Mouse (Mus musculus): Measurements from ENCODE around the gene Tspan11. TPM values are rescaled to one million over a fixed set of nuclear protein-coding genes. Genes with fewer than 3 reads are reported as not detected.

Tspan11 gene
- polyA plus RNA-seq, 1 experiment from 2014 or later = 0.41 TPM

DNA sequence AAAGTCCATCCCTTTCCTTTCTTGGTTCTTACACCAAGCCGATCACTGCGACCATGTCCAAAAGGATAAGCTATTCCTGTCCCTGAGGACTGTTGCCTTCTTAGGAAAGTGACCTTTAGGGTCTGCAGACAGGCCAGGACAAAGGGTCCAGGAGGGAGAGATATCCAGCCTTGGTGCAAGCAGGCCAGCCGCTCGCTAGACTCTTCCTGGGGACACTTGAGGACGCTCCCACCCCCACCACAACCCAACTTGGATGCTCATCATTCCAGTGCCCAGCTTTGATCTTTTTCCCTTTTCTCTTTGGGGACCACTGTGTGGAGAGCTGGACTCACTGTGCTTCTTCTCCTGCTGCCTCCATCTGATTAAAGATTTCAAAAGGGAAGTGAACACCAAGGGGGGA lies 41.3 kb downstream of the Tspan11 start:
- 76% methylated on average over 5 of the region's 5 CpGs for WGBS (ENCODE audit: insufficient replicate concordance)
- H3K9ac ChIP-seq (ENCODE audit: low read depth, low read length) = no peak overlapping the region
- no peaks in the 10 kb centered on the region for H3K36me3 ChIP-seq (ENCODE audit: control insufficient read depth, insufficient read depth)
- no peaks in the 10 kb centered on the region for H3K4me1 ChIP-seq (ENCODE audit: control insufficient read depth, low read depth, low read length)
- no peak overlapping the region for H3K4me2 ChIP-seq (ENCODE audit: low read depth, low read length)
- no peak for ATAC-seq (ENCODE audit: low read depth)
- no peak overlapping the region for H3K27ac ChIP-seq (ENCODE audit: low read length)
- no peaks in the 10 kb centered on the region for H3K27me3 ChIP-seq (ENCODE audit: control insufficient read depth, insufficient read depth, low read depth, low read length)
- 0 out of 2 replicates have a peak, but pooled peaks cover under 1% of the 10 kb centered on the region for H3K9me3 ChIP-seq (replicated peaks; ENCODE audit: control insufficient read depth, low read length)
- no peak overlapping the region for H3K4me3 ChIP-seq (ENCODE audit: low read depth, low read length)

DNA sequence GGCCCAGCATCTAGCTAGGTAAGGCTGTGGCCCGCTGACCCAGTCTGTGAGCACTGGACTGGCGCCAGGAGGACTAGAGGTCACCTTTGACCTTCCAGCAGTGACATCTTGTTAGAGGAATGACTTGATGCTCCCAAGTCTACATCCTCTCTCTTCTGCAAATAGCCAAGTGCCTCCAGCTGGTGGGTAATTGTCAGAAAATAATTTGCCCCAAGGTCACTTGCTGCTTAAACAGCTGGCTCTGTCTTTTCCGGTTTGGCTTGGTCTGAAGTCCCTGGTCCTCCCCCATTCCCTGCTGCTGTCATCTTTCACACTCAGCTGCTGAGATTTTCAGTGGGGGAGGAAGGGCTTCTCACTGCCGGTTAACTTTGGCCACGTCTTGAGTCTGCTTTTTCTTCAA lies 45.3 kb downstream of the Tspan11 start:
- Histone ChIP-seq H3K36me3 (ENCODE audit: control insufficient read depth, insufficient read depth) (no peaks in the 10 kb centered on the region), H3K9me3 (replicated peaks; ENCODE audit: control insufficient read depth, low read length) (0 out of 2 replicates have a peak, but pooled peaks cover 2% of the 10 kb centered on the region)
- WGBS (ENCODE audit: insufficient replicate concordance) = 43% methylated on average over 5 of the region's 5 CpGs

DNA sequence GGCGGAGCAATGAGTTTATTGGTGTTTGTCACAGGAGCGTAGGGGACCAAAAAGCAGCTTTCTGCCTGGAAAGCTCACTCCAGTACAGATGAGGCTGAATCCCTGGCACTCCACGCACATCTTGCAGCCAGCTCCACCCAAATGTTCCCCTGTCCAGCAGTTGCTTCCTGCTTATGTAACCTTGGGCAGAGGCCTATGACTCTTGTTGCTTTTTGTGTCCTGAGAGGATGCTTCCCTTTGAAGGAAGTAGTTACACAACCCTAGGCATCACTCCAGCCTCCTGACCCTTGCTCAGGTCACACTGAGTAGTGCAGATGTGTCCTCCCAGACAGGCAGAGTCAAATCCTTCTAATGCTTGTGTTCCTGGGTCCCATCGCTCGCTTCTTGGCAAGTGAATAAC lies 46.5 kb downstream of the Tspan11 start:
- Histone ChIP-seq H3K27me3 (ENCODE audit: control insufficient read depth, insufficient read depth, low read depth, low read length) (no peaks in the 10 kb centered on the region), H3K9ac (ENCODE audit: low read depth, low read length) (no peak overlapping the region), H3K4me3 (ENCODE audit: low read depth, low read length) (no peak overlapping the region), H3K9me3 (replicated peaks; ENCODE audit: control insufficient read depth, low read length) (0 out of 2 replicates have a peak, but pooled peaks cover 2% of the 10 kb centered on the region), H3K4me2 (ENCODE audit: low read depth, low read length) (no peak overlapping the region), H3K4me1 (ENCODE audit: control insufficient read depth, low read depth, low read length) (no peaks in the 10 kb centered on the region), H3K36me3 (ENCODE audit: control insufficient read depth, insufficient read depth) (no peaks in the 10 kb centered on the region), H3K27ac (ENCODE audit: low read length) (no peak overlapping the region)
- no peak for ATAC-seq (ENCODE audit: low read depth)
- 69% methylated on average over 5 of the region's 5 CpGs for WGBS (ENCODE audit: insufficient replicate concordance)

More for the DNA sequence above, 45.3 kb downstream of the Tspan11 start:
- no peak overlapping the region for H3K9ac ChIP-seq (ENCODE audit: low read depth, low read length)
- no peak for ATAC-seq (ENCODE audit: low read depth)
- H3K4me2 ChIP-seq (ENCODE audit: low read depth, low read length) = no peak overlapping the region
- H3K27ac ChIP-seq (ENCODE audit: low read length) = no peak overlapping the region
- H3K4me3 ChIP-seq (ENCODE audit: low read depth, low read length) = no peak overlapping the region
- H3K4me1 ChIP-seq (ENCODE audit: control insufficient read depth, low read depth, low read length) = no peaks in the 10 kb centered on the region
- no peaks in the 10 kb centered on the region for H3K27me3 ChIP-seq (ENCODE audit: control insufficient read depth, insufficient read depth, low read depth, low read length)

DNA sequence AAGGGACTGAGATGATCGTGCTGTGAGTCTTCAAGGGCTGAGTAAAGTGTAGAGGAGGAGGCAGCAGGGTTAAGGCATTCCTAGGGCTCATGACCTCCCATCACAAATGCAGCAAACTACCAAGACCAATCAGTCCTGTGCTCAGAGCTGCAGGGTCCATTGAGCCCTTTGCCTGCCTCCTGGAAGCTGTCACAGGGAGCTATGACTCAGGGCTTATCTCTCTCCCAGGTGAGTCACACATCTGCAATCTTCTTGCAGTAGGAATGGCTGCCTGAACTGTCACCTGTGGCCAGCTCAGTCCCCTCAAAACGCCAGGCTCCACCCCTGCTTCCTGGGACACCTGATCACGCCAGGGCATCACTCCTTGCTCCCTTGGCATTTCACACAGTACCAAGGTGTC lies 47.7 kb downstream of the Tspan11 start:
- Histone ChIP-seq H3K4me3 (ENCODE audit: low read depth, low read length) (no peak overlapping the region), H3K4me2 (ENCODE audit: low read depth, low read length) (no peak overlapping the region), H3K27ac (ENCODE audit: low read length) (no peak overlapping the region), H3K9ac (ENCODE audit: low read depth, low read length) (no peak overlapping the region), H3K9me3 (replicated peaks; ENCODE audit: control insufficient read depth, low read length) (0 out of 2 replicates have a peak, but pooled peaks cover 2% of the 10 kb centered on the region), H3K36me3 (ENCODE audit: control insufficient read depth, insufficient read depth) (no peaks in the 10 kb centered on the region), H3K27me3 (ENCODE audit: control insufficient read depth, insufficient read depth, low read depth, low read length) (no peaks in the 10 kb centered on the region), H3K4me1 (ENCODE audit: control insufficient read depth, low read depth, low read length) (no peaks in the 10 kb centered on the region)
- no peak for ATAC-seq (ENCODE audit: low read depth)
- WGBS (ENCODE audit: insufficient replicate concordance) = 44% methylated on average over 3 of the region's 3 CpGs

DNA sequence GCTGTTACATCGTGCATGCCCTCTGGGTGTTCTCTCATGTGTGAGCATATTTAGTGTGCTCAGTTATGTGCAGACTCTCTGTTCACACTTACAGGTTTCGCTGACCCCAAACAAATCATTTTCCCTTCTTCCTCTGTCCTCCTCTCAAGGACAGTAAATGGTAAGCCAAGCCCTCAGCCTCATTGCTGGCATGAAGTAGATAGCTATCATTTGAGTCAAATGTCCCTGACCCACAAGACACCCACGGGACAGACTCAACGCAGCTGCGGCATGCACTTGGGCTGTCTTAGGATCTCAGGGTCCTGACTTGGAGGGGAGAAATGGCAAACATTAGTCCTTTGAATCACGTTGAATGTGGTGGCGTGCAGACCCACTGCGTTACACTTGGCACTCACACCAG lies 55.0 kb downstream of the Tspan11 start:
- Histone ChIP-seq H3K27me3 (ENCODE audit: control insufficient read depth, insufficient read depth, low read depth, low read length) (no peaks in the 10 kb centered on the region), H3K4me3 (ENCODE audit: low read depth, low read length) (no peak overlapping the region), H3K9me3 (replicated peaks; ENCODE audit: control insufficient read depth, low read length) (no peaks in the 10 kb centered on the region), H3K4me1 (ENCODE audit: control insufficient read depth, low read depth, low read length) (no peaks in the 10 kb centered on the region), H3K27ac (ENCODE audit: low read length) (no peak overlapping the region), H3K36me3 (ENCODE audit: control insufficient read depth, insufficient read depth) (no peaks in the 10 kb centered on the region), H3K4me2 (ENCODE audit: low read depth, low read length) (no peak overlapping the region), H3K9ac (ENCODE audit: low read depth, low read length) (no peak overlapping the region)
- 74% methylated on average over 8 of the region's 8 CpGs for WGBS (ENCODE audit: insufficient replicate concordance)
- ATAC-seq (ENCODE audit: low read depth) = no peak

DNA sequence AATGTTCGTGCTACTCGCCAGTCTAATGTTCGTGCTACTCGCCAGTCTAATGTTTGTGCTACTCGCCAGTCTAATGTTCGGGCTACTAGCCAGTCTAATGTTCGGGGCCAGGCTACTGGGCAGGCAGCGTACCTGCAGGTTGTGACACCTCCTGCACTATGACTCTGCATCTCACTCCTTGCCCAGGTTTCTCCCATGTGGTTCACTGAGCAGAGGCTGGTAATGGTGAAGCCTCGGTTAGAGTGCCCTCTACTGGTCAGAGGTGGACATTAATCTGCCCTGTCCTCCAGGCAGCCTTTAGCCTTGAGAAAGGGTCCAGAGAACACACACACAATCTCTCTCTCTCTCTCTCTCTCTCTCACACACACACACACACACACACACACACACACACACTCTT lies 58.3 kb downstream of the Tspan11 start:
- no peak overlapping the region for H3K4me2 ChIP-seq (ENCODE audit: low read depth, low read length)
- H3K36me3 ChIP-seq (ENCODE audit: control insufficient read depth, insufficient read depth) = no peaks in the 10 kb centered on the region
- no peaks in the 10 kb centered on the region for H3K27me3 ChIP-seq (ENCODE audit: control insufficient read depth, insufficient read depth, low read depth, low read length)
- no peaks in the 10 kb centered on the region for H3K9me3 ChIP-seq (replicated peaks; ENCODE audit: control insufficient read depth, low read length)
- H3K9ac ChIP-seq (ENCODE audit: low read depth, low read length) = no peak overlapping the region
- no peak overlapping the region for H3K4me3 ChIP-seq (ENCODE audit: low read depth, low read length)
- no peaks in the 10 kb centered on the region for H3K4me1 ChIP-seq (ENCODE audit: control insufficient read depth, low read depth, low read length)
- 51% methylated on average over 9 of the region's 9 CpGs for WGBS (ENCODE audit: insufficient replicate concordance)
- H3K27ac ChIP-seq (ENCODE audit: low read length) = no peak overlapping the region
- ATAC-seq (ENCODE audit: low read depth) = no peak

DNA sequence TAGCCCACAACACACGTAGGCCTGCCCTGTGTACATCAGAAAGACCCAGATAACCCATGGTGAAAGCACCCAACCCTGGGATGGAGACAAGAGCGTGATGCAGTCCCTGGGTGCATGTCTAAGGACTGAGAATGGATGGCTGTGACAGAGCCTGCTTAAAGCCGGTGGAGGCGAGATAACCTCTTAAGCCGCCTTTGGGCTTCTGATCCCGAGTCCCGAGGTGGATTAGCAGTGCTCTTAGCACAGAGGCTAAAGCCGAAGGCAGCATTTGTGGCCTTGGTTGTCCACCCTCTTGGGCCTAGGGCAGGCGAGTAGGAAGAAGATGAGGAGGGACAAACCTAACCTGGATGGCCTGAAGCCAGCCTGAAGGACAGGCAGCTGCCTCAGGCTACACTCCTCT lies 61.3 kb downstream of the Tspan11 start:
- H3K27me3 ChIP-seq (ENCODE audit: control insufficient read depth, insufficient read depth, low read depth, low read length) = no peaks in the 10 kb centered on the region
- no peak overlapping the region for H3K4me2 ChIP-seq (ENCODE audit: low read depth, low read length)
- H3K36me3 ChIP-seq (ENCODE audit: control insufficient read depth, insufficient read depth) = no peaks in the 10 kb centered on the region
- H3K9me3 ChIP-seq (replicated peaks; ENCODE audit: control insufficient read depth, low read length) = no peaks in the 10 kb centered on the region
- H3K4me3 ChIP-seq (ENCODE audit: low read depth, low read length) = no peak overlapping the region
- H3K9ac ChIP-seq (ENCODE audit: low read depth, low read length) = no peak overlapping the region
- no peak overlapping the region for H3K27ac ChIP-seq (ENCODE audit: low read length)
- 65% methylated on average over 9 of the region's 9 CpGs for WGBS (ENCODE audit: insufficient replicate concordance)
- ATAC-seq (ENCODE audit: low read depth) = no peak
- H3K4me1 ChIP-seq (ENCODE audit: control insufficient read depth, low read depth, low read length) = no peaks in the 10 kb centered on the region

DNA sequence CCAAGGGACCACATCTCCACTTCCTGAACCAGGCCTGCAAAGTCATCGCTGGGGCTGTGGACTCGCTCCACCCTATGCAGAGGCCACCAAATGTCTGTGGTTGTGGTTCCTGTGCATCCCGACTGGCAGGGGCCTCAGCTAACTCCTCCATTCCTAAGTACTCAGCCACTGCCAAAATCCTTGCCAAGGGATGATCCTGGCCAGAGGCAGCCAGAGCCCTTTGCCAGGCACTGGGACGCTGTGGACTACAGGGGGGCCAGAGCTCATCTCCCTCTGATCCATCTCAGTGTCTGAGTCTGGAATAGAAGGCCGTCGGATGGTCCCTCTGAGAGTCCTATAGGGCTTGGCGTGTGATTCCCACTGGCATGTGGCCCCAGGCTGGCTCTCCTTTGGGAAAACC lies 62.5 kb downstream of the Tspan11 start:
- 57% methylated on average over 7 of the region's 7 CpGs for WGBS (ENCODE audit: insufficient replicate concordance)
- ATAC-seq (ENCODE audit: low read depth) = no peak
- no peak overlapping the region for H3K9ac ChIP-seq (ENCODE audit: low read depth, low read length)
- H3K36me3 ChIP-seq (ENCODE audit: control insufficient read depth, insufficient read depth) = no peaks in the 10 kb centered on the region
- no peak overlapping the region for H3K4me3 ChIP-seq (ENCODE audit: low read depth, low read length)
- no peak overlapping the region for H3K4me2 ChIP-seq (ENCODE audit: low read depth, low read length)
- H3K27me3 ChIP-seq (ENCODE audit: control insufficient read depth, insufficient read depth, low read depth, low read length) = no peaks in the 10 kb centered on the region
- no peaks in the 10 kb centered on the region for H3K9me3 ChIP-seq (replicated peaks; ENCODE audit: control insufficient read depth, low read length)
- no peaks in the 10 kb centered on the region for H3K4me1 ChIP-seq (ENCODE audit: control insufficient read depth, low read depth, low read length)
- no peak overlapping the region for H3K27ac ChIP-seq (ENCODE audit: low read length)

DNA sequence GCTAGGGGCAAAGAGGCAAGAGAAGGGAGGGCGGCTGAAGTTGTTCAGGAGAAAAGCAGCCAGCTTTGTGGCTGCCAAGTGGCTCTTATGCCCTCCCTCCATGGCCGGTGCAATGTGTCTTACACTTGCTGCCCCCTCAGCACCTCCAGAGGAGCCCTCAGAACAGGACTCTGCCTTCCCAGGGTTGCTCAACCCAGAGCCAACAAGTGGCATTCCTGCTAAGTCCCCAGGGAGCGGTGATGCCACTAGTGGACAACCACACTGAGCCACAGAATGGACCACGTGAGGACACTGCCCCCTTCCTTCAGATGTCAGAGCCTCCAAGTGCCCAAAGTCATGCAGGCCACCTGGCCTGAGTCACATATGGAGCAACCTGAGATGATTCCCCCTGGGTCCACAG lies 65.7 kb downstream of the Tspan11 start:
- H3K9ac ChIP-seq (ENCODE audit: low read depth, low read length) = no peak overlapping the region
- H3K36me3 ChIP-seq (ENCODE audit: control insufficient read depth, insufficient read depth) = no peaks in the 10 kb centered on the region
- H3K4me3 ChIP-seq (ENCODE audit: low read depth, low read length) = no peak overlapping the region
- H3K27me3 ChIP-seq (ENCODE audit: control insufficient read depth, insufficient read depth, low read depth, low read length) = no peaks in the 10 kb centered on the region
- no peak for ATAC-seq (ENCODE audit: low read depth)
- 57% methylated on average over 4 of the region's 4 CpGs for WGBS (ENCODE audit: insufficient replicate concordance)
- no peaks in the 10 kb centered on the region for H3K4me1 ChIP-seq (ENCODE audit: control insufficient read depth, low read depth, low read length)
- H3K9me3 ChIP-seq (replicated peaks; ENCODE audit: control insufficient read depth, low read length) = no peaks in the 10 kb centered on the region
- H3K27ac ChIP-seq (ENCODE audit: low read length) = no peak overlapping the region
- no peak overlapping the region for H3K4me2 ChIP-seq (ENCODE audit: low read depth, low read length)
